Mouse (Mus musculus): ENCODE data around the gene Ltbr.

GRCm38 (mm10) chr6:125286944-125287343, 26.7 kb downstream of the Ltbr start:
- no peak for TF ChIP-seq POLR2A (IDR thresholded peaks at IDR 0.05; ENCODE audit: extremely low read depth, insufficient read depth, low read length)
- TF ChIP-seq CTCF (IDR thresholded peaks at IDR 0.05; ENCODE audit: low read depth, low read length), result no peak
